Mouse (Mus musculus) right cerebral cortex, adult 2 months (tissue): ENCODE data around the gene Slc52a3.
"Not testable (repeated sequence)": the region's sequence is repeated elsewhere in the genome, so short reads cannot be mapped to it uniquely, and the experiment has no call there.

ENCODE experiments used
- DNase-seq, 2 experiments: peaks; one replicate each; pipeline ENCODE4 v3.0.0; 2021 to 2022; ENCODE audit warnings: low spot score in 2 of 2

Slc52a3 gene

GRCm38 (mm10) chr2:151973595-151974562 is 22.4 kb upstream of the Slc52a3 start:
- DNase-seq: no peak

- no peak for DNase-seq
Observed at GRCm38 (mm10) chr2:151975295-151975694, 21.0 kb upstream of the Slc52a3 start.

GRCm38 (mm10) chr2:151976067-151976466 is 20.2 kb upstream of the Slc52a3 start:
- DNase-seq: no peak

GRCm38 (mm10) chr2:151977689-151978440 is 18.4 kb upstream of the Slc52a3 start:
- DNase-seq: no peak

- DNase-seq: no peak
Observed at GRCm38 (mm10) chr2:151978494-151978893, 17.8 kb upstream of the Slc52a3 start.

- DNase-seq: peak; percentile 94
Observed at GRCm38 (mm10) chr2:151979470-151980354, 16.6 kb upstream of the Slc52a3 start, which contains the start of gene Fam110a. Gene Fam110a, minus strand, starts transcription at chr2:151980219.

GRCm38 (mm10) chr2:151980355-151980693 is 16.0 kb upstream of the Slc52a3 start:
- no peak for DNase-seq

- no peak for DNase-seq
Observed at GRCm38 (mm10) chr2:151981268-151981667, 15.0 kb upstream of the Slc52a3 start.

- DNase-seq: no peak
Observed at GRCm38 (mm10) chr2:151982476-151982875, 13.8 kb upstream of the Slc52a3 start.

- DNase-seq: no peak
Observed at GRCm38 (mm10) chr2:151984019-151984418, 12.3 kb upstream of the Slc52a3 start.

- DNase-seq: no peak
Observed at GRCm38 (mm10) chr2:151985426-151986172, 10.7 kb upstream of the Slc52a3 start.

GRCm38 (mm10) chr2:151986958-151987357 is 9.4 kb upstream of the Slc52a3 start:
- no peak for DNase-seq

- DNase-seq: no peak
Observed at GRCm38 (mm10) chr2:151988978-151989377, 7.3 kb upstream of the Slc52a3 start.

GRCm38 (mm10) chr2:151990985-151991394 is 5.3 kb upstream of the Slc52a3 start:
- no peak for DNase-seq

GRCm38 (mm10) chr2:151991446-151991845 is 4.9 kb upstream of the Slc52a3 start:
- DNase-seq: no peak

- DNase-seq: peak; percentile 75 to 85
Observed at GRCm38 (mm10) chr2:151994350-151995122, 1.8 kb upstream of the Slc52a3 start.

- not testable (repeated sequence) for DNase-seq
Observed at GRCm38 (mm10) chr2:151997190-151997575, 872 bp downstream of the Slc52a3 start.

GRCm38 (mm10) chr2:151997776-151998504 is 1.6 kb downstream of the Slc52a3 start:
- no peak for DNase-seq

GRCm38 (mm10) chr2:151998505-151998899 is 2.2 kb downstream of the Slc52a3 start:
- no peak for DNase-seq
